Comparison of ENCODE assay signal across 8 mouse cellular contexts in the genomic region with DNA sequence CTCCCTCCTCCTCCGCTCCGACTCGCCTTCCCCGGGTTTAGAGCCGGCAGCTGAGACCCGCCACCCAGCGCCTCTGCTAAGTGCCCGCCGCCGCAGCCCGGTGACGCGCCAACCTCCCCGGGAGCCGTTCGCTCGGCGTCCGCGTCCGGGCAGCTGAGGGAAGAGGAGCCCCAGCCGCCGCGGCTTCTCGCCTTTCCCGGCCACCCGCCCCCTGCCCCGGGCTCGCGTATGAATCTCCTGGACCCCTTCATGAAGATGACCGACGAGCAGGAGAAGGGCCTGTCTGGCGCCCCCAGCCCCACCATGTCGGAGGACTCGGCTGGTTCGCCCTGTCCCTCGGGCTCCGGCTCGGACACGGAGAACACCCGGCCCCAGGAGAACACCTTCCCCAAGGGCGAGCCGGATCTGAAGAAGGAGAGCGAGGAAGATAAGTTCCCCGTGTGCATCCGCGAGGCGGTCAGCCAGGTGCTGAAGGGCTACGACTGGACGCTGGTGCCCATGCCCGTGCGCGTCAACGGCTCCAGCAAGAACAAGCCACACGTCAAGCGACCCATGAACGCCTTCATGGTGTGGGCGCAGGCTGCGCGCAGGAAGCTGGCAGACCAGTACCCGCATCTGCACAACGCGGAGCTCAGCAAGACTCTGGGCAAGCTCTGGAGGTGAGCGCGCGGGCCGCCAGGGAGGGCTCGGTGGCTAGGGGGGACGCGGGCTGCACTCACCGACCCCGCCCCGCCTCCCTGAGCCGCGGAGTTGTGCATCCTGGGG. TPM values are rescaled to one million over a fixed set of nuclear protein-coding genes. Genes with fewer than 3 reads are reported as not detected.
DNase-seq lines count a peak whose midpoint lies in the region; ATAC-seq and TF ChIP-seq lines count a peak whose summit lies in the region.

No protein-coding gene starts in this region.

- peaks cover 32% of the 10 kb centered on the region for H3K27me3 ChIP-seq in embryonic facial prominence, embryonic 15.5 days
- H3K27me3 ChIP-seq in hindbrain, embryonic 12.5 days = peaks cover 11% of the 10 kb centered on the region
- 0 out of 2 replicates have a peak, but pooled peaks cover 5% of the 10 kb centered on the region for H3K27me3 ChIP-seq in limb, embryonic 14.5 days (ENCODE audit: control insufficient read depth, insufficient read depth, low read length)
- H3K27me3 ChIP-seq in neural tube, embryonic 11.5 days (ENCODE audit: control insufficient read depth, insufficient read depth, low read length) = peaks cover 8% of the 10 kb centered on the region; the same call in 1 of the 2 replicates

- H3K4me1 ChIP-seq in embryonic facial prominence, embryonic 15.5 days = peaks cover 51% of the 10 kb centered on the region
- peaks cover 43% of the 10 kb centered on the region for H3K4me1 ChIP-seq in hindbrain, embryonic 12.5 days
- peaks cover 18% of the 10 kb centered on the region for H3K4me1 ChIP-seq in limb, embryonic 14.5 days (ENCODE audit: control insufficient read depth, insufficient read depth, low read length)
- peaks cover 22% of the 10 kb centered on the region for H3K4me1 ChIP-seq in neural tube, embryonic 11.5 days (ENCODE audit: control insufficient read depth, insufficient read depth, low read length)

- H3K27ac ChIP-seq in embryonic facial prominence, embryonic 15.5 days (replicated peaks) = peak overlapping the region; percentile 94
- peak overlapping the region; percentile 91 for H3K27ac ChIP-seq in hindbrain, embryonic 12.5 days
- H3K27ac ChIP-seq in limb, embryonic 14.5 days (replicated peaks; ENCODE audit: low read depth, low read length) = peak overlapping the region; percentile 95
- H3K27ac ChIP-seq in neural tube, embryonic 11.5 days (ENCODE audit: low read depth, low read length) = peak overlapping the region; percentile 82

- H3K9ac ChIP-seq in embryonic facial prominence, embryonic 15.5 days = peak overlapping the region; percentile 60
- peak overlapping the region; percentile 93 for H3K9ac ChIP-seq in hindbrain, embryonic 12.5 days
- H3K9ac ChIP-seq in limb, embryonic 14.5 days (ENCODE audit: low read depth, low read length, severe bottlenecking) = peak overlapping the region; percentile 77
- H3K9ac ChIP-seq in neural tube, embryonic 11.5 days (ENCODE audit: low read length) = peak overlapping the region; percentile 84

- peak; percentile 51 to 59 for DNase-seq in cerebellum, postnatal 14 days
- no peak for DNase-seq in cerebellum, adult 11-12 months
- DNase-seq in ES-CJ7 (ENCODE audit: low read depth, low spot score) = peak; percentile 67
- peak; percentile 26 for DNase-seq in limb, embryonic 14.5 days (ENCODE audit: low spot score)
- DNase-seq in neural tube, embryonic 11.5 days (ENCODE audit: low spot score) = peak; percentile 67
- DNase-seq in c-Kit-positive CD71-positive TER-119-positive erythroid progenitor cells, embryonic 14.5 days (ENCODE audit: low spot score) = no peak

- no peak for TF ChIP-seq POLR2A in limb, embryonic 14.5 days (IDR thresholded peaks at IDR 0.05; ENCODE audit: borderline replicate concordance, extremely low read depth, insufficient read depth, insufficient read length)

- H3K4me3 ChIP-seq in embryonic facial prominence, embryonic 15.5 days (replicated peaks) = peak overlapping the region; percentile 64
- H3K4me3 ChIP-seq in hindbrain, embryonic 12.5 days = peak overlapping the region; percentile 66
- H3K4me3 ChIP-seq in limb, embryonic 14.5 days (replicated peaks; ENCODE audit: low read length) = peak overlapping the region; percentile 79
- peak overlapping the region; percentile 66 for H3K4me3 ChIP-seq in neural tube, embryonic 11.5 days (ENCODE audit: low read depth, low read length)

- H3K9me3 ChIP-seq in embryonic facial prominence, embryonic 15.5 days (replicated peaks) = no peaks in the 10 kb centered on the region
- no peaks in the 10 kb centered on the region for H3K9me3 ChIP-seq in hindbrain, embryonic 12.5 days (replicated peaks)
- H3K9me3 ChIP-seq in limb, embryonic 14.5 days (ENCODE audit: control insufficient read depth, low read length) = no peaks in the 10 kb centered on the region
- no peaks in the 10 kb centered on the region for H3K9me3 ChIP-seq in neural tube, embryonic 11.5 days (ENCODE audit: control insufficient read depth, low read length)

- H3K4me2 ChIP-seq in embryonic facial prominence, embryonic 15.5 days (replicated peaks) = peak overlapping the region; percentile 91
- H3K4me2 ChIP-seq in hindbrain, embryonic 12.5 days (replicated peaks) = peak overlapping the region; percentile 96
- peak overlapping the region; percentile 93 for H3K4me2 ChIP-seq in limb, embryonic 14.5 days (replicated peaks; ENCODE audit: low read depth, low read length, severe bottlenecking)
- H3K4me2 ChIP-seq in neural tube, embryonic 11.5 days (ENCODE audit: low read depth) = peak overlapping the region; percentile 99

- ATAC-seq in embryonic facial prominence, embryonic 15.5 days (ENCODE audit: insufficient number of reproducible peaks, low FRiP score, low TSS enrichment, low read depth) = peak; percentile 55
- peak; percentile 36 for ATAC-seq in hindbrain, embryonic 12.5 days (ENCODE audit: low FRiP score)
- ATAC-seq in limb, embryonic 14.5 days (ENCODE audit: low FRiP score, low read depth) = peak; percentile 10; the same call in 1 of the 2 replicates
- ATAC-seq in neural tube, embryonic 11.5 days (ENCODE audit: insufficient read depth, low FRiP score, low TSS enrichment) = peak; percentile 27; the same call in 1 of the 2 replicates

- under 1% methylated on average over 75 of the region's 75 CpGs for WGBS in embryonic facial prominence, embryonic 15.5 days
- 0% methylated on average over 74 of the region's 75 CpGs for WGBS in hindbrain, embryonic 12.5 days
- under 1% methylated on average over 67 of the region's 75 CpGs for WGBS in limb, embryonic 14.5 days
- under 1% methylated on average over 75 of the region's 75 CpGs for WGBS in neural tube, embryonic 11.5 days

- no peaks in the 10 kb centered on the region for H3K36me3 ChIP-seq in embryonic facial prominence, embryonic 15.5 days
- H3K36me3 ChIP-seq in hindbrain, embryonic 12.5 days = 0 out of 2 replicates have a peak, but pooled peaks cover 7% of the 10 kb centered on the region
- H3K36me3 ChIP-seq in limb, embryonic 14.5 days (ENCODE audit: control insufficient read depth, insufficient read depth, low read length) = peaks cover 23% of the 10 kb centered on the region
- 0 out of 2 replicates have a peak, but pooled peaks cover 2% of the 10 kb centered on the region for H3K36me3 ChIP-seq in neural tube, embryonic 11.5 days (ENCODE audit: control insufficient read depth, insufficient read depth, low read length)

RNA-seq across cellular contexts. Expression of gene Sox9, which starts 0.5 kb away (rescaled TPM):
- polyA plus RNA-seq in embryonic facial prominence, embryonic 15.5 days (2015; fragmentation: Nextera tagmentation; extraction: Ambion mirVana) = 45.3 and 60.0 TPM in 2 replicates
- polyA plus RNA-seq in hindbrain, embryonic 12.5 days (2016; fragmentation: Nextera tagmentation; extraction: Ambion mirVana) = 196 and 197 TPM in 2 replicates
- polyA plus RNA-seq in limb, embryonic 14.5 days (2012; rRNA removed) = 70.2 and 110 TPM in 2 replicates
- polyA plus RNA-seq in limb, embryonic 14.5 days (2014; fragmentation: Nextera tagmentation; extraction: Ambion mirVana) = 98.2 and 132 TPM in 2 replicates
- 161 and 164 TPM in 2 replicates for polyA plus RNA-seq in neural tube, embryonic 11.5 days (2014; fragmentation: Nextera tagmentation; extraction: Ambion mirVana)

Comparison
In these comparisons a context has a peak if more than half of its experiments do, and no peak if none do; other contexts are left out.
1. DNase-seq: peak in cerebellum, postnatal 14 days (2 of 2), ES-CJ7 (single experiment), limb, embryonic 14.5 days (single experiment) and neural tube, embryonic 11.5 days (single experiment); none in cerebellum, adult 11-12 months (single experiment) and c-Kit-positive CD71-positive TER-119-positive erythroid progenitor cells, embryonic 14.5 days (single experiment).
2. Peak in every context shown above with its lines, with median percentiles within 50 percentile points of each other: ATAC-seq, H3K27ac ChIP-seq, H3K4me2 ChIP-seq, H3K4me3 ChIP-seq and H3K9ac ChIP-seq.